Mouse (Mus musculus) adipocyte (in vitro differentiated cells): Measurements from ENCODE around the gene Tax1bp1.

Source experiments
- DNase-seq: peaks from one replicate; pipeline ENCODE4 v3.0.0-alpha.2; 2016; ENCODE audit warnings: low spot score

Gene Tax1bp1

DNA sequence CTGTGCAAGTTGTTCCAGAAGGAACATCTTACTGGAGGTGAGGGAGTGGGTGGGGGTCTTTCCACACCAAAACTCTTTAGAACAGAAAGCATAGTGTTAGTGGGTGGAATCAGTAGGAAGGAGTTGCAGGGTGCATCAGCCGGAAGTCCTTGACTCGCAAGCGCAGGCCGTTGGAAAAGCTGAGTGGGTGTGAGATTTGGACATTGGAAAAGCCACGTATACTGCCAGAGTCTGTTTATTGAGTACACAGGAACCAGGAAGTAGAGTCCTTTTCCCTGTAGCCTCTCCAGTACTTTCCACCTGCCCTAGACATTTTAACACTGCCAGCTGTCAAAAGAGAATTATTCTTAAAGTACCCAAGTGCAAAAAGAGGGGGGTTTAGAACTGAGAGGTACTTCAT, 5.7 kb upstream of the Tax1bp1 start:
- DNase-seq: no peak

DNA sequence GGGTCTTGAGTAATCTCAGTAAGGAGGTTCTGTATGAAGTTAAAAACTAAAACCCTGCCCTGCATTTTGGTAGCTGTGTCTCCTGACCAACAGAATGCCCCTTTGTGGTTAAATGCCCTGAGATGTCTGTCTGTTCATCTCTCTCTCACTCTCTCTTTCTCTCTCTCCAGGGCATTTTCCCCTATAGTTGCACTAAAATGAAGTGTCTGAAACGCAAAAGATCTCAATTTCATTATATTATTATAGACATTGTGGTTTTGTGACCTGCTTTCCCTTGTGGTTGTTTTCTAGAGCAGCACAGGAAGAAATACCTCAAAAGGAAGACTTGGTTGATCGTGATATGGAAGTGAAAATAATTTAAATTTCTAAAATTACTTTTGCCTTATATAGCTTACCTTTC, 966 bp upstream of the Tax1bp1 start:
- no peak for DNase-seq

DNA sequence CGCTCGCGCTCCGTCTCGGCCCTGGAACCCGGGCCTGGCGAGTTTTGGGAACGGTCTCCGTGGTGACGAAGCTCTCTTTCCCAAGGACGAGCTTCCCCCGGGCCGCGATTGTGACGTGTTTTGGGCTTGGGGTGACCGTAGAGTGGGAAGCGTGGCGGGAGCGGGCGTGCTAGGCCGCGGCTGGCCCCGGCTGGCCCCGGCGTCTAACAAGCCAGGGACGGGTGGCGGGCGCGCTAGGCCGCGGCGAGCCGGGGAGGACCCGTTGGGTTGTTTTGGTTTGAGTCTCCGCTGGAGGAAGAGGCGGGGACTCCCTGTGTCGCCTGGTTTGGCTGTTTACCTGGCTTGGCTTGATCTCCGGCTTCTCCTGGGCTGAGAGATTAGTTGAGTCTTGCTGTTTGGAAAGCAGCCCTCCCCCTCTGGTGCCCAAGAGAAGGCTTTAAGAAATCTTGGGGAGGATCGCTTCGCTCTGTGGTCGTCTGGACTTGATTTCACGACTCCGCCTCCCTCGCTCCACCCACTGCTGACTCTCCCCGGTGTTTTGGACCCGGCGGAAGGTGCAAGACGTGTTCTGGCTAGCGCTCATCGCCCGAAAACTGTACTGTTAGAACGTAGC, 474 bp downstream of the Tax1bp1 start:
- DNase-seq: peak; percentile 93

DNA sequence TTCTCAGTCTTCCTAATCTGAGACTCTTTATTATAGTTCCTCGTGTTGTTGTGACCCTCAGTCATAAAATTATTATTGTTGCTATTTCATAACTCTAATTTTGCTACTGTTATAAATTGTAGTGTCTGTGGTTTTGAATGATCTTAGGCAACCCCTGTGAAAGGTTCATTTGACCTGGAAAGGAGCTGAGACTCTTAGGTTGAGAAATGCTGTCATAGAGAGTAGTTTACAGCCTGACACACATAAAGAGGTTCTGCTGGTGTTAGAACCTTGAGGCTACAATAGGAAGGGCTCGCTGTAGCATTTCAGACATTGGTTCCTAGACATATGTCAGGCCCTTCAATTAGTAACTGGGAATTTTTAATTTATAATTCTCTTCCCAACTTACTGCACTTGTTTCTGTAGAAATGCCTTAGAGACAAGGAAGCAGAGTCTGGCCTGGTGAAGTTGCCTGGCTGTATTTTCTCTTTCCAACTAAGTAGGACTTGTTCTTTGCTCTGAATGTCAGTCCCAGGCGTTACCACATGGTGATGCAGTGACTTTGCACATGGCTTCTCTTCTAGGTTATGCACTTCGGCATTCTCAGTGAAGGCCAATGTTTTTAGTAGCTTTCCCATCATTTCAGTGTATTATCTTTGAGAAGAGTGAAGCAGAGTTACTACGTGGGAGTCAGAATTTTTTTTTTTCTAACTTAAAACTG, 4.1 kb downstream of the Tax1bp1 start:
- peak; percentile 54 for DNase-seq

DNA sequence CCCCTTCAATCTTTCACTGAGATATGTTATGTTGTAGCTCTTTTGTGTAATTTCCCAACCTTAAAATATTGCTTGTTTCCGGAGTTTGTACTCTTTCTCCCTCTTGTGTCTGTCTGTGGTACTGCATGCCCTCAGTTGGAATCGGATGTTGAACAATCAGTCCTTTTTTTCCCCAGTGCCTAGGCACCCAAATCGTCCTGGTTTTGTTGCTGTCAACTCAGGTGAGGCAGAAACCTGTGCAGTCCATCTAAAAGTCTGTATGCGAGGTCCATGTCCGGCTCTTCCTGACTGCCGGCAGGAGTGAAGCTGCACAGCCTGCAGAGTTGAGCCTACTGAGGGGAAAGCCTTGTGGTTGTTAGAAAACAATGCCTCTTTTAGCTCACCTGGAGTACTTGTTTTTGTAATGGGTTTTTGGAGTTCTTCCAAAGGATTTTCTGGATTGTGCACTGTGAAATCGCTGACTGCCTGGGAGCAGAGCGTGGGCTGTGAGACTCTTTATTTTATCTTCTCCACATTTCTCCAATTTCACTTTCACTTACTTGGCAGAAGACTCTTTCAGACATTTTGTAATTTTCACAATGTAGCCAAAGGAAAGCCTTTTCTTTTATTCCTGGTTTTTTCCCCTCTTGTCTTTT, 11.4 kb downstream of the Tax1bp1 start:
- DNase-seq: peak; percentile 88

DNA sequence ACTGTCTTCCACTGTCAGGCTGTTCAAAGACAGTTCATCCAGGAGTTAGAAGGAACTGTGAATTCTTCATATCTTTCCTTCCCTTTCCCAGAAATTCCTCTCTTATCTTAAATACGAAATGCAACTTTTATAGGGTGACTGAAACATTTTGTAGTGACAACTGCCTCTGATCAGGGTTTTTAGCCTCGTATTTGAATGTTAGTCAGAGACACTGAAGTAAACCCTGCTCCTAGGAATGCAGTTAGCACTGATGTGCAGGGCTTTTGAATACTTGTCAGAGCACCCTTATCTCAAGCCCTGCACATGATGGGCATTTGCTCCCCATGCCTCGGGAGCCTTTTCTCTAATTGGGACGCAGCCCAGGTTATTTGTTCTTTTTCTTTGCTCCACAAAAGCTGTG, 16.8 kb downstream of the Tax1bp1 start:
- DNase-seq: peak; percentile 36

DNA sequence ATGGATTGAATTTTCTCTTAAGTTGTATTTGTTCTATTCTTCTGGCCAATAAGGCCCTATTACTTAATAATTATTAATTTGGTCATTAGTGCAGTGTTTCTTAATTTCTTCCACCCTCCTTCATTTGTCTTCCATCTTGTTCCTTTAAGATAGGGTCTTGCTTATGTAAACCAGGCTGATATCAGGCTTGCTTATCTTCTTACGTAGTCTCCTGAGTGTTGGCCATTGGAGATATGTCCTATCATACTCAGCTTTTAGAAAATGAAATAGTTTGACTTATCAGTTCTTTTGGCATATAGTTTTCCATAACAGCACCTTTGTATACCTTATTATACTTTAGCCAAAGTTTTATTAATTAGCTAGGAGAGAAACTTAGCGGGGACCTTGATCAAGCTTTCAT, 21.1 kb downstream of the Tax1bp1 start:
- no peak for DNase-seq

DNA sequence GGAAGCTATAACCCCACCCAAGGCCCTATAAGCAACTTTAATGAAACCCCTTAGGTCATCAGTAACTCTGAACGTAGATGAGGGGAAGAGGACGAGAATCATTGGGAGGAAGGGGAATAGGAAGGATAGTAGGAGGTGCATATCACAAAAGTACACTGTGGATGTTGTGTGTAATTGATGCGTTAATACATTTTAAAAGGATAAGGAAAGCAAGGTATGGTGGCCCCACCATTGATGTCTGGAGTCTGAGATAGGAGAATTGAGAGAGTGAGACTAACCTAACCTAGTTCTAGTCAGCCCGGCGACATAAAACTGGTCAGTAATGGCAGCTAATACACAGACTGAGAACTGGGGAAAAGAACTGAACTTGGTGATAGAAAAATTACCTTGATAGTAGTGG, 39.3 kb downstream of the Tax1bp1 start:
- DNase-seq: no peak

DNA sequence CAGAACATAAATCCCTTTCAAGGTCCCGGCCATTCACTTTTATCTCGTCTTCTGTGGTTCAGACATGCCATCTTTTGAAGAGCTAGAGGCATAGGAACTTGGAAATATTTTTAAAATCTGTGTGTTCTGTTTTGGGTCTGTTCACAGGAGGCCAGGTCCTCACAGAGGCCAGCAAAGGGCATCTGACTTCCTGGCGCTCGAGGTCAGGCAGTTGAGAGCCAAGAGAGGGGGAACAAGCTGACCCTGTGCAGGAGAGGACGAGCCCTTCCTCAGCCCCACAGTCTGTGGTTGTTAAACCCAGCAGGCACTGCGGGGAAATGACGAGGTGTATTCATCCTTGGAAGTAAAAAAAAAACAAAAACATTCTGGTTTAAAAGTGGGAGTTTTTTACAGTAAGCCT, 51.7 kb downstream of the Tax1bp1 start:
- DNase-seq: no peak

DNA sequence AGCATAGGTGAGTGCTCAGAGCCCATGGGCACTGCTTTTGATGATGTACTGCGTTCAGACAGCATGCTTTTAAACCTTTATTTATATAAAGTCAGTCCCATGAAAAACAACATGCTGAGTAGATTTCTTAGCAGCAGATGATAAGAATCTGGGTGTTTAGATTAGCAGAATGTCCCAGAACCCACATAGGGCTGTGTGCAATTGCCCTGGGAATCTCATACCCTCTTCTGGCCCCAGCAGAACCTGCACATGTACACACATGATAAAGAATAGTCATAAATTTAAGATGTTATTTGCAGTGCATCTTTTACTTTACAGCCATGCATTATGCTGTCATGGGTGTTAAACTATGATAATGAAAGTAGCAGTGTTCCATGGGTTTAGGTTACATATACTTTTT, 57.3 kb downstream of the Tax1bp1 start:
- DNase-seq: no peak

DNA sequence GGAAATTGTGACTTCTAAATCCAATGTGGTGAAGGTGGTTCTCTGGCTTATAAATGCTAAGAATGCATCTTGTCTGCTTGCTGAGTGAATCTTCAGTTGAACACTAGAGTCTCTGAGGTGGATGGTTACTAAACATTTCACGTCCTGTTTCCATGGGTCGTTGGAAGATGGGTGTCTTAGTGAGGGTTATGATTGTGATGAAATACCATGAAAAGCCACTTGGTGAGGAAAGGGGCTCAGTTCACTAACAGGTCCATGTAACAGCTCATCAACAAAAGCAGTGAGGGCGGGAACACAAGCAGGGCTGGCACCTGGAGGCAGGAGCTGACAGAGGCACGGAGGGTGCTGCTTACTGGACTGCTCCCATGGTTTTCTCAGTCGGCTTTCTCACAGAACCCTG, 59.6 kb downstream of the Tax1bp1 start:
- no peak for DNase-seq

DNA sequence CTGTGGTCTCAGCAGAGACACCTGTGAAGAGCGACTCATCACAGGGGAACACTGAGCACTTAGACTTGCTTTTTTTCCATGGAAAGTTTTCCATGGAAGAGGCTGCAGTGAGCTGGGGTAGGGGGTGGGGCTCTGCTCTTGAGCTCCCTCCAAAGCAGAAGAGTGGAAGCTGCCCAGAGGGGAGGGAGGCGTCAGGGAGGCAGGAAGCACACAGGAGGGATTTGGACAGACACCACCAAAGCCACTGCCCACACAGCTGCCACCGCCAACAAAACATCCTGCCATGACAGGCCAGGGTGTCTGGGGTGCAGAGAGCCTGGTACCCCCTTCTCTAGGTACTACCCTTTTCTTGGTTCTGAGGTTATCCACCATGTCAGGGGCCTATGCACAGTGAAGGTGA, 61.8 kb downstream of the Tax1bp1 start:
- DNase-seq: no peak

DNA sequence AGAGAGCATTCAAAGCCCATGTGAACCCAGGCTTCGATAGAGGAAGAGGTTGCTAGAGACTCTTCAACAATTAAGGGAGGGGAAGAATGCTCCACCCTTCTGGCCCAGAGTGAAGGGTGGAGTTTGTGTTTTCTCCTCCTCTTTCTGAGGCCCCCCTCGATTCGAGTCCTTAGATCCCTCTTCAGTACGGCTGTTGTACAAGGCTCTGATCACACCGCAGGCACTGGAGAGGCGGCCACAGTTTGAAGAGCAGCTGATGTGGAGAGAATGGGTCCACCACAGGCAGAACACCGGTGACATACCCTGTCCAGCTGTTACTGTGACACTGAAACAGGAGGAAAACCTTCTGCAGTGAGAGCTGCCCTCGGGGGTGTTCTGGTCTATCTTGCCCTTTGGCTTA, 62.4 kb downstream of the Tax1bp1 start:
- DNase-seq: no peak

DNA sequence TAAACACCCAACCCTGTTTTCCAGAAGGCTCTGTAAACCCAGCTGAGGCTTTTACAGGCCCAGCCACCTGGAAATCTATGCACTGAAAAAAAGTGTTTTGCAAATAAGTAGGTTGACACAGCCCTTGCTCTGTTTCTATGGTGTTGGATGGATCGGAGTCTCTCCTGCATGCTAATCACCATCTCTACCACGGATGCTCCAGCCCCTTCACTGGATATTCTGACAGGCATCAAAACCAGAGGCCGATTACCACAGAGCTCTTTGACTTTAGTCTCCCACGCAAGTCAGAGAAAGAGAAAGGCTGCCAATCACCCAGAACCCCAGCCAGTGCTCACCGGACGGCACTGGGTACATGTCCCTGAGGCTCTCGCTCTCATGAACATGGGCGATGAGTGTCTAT, 63.5 kb downstream of the Tax1bp1 start:
- no peak for DNase-seq

DNA sequence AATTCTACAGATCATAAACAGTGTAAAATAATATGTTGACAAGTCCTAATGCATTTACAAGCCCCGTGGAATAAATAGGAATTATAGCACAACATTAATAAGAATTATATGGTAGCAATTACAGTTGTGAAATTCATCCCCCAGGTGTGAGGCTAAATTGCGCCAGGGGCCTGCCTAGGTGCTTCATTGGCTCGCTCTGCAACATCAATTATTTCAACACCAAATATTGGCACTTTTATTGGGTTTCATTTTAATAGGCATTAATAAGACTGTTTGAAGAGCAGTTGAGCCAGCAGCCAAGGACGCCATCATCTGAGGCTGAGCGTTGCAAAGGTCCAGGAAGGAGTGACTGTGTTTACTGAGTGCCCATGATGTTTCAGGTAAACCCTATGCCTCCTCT, 65.0 kb downstream of the Tax1bp1 start:
- no peak for DNase-seq

DNA sequence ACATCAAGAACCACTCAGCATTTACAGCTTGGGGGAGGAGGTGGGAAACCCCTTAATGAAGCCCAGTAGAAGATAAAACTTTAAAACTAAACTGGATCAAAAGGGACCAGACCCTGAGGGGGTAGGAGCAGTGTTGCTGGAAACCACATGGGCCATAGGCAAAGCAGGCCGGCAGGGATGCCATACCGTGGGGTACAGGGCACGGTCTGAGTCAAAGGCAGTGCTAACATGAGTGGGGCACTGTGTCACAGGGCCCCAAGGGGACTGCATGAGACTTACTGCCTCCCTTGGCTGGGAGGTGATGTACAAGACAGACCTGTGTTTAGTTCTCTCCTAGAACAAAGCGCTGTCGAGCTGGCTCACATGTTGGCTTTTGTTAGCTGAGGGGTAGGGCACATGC, 66.0 kb downstream of the Tax1bp1 start:
- no peak for DNase-seq

DNA sequence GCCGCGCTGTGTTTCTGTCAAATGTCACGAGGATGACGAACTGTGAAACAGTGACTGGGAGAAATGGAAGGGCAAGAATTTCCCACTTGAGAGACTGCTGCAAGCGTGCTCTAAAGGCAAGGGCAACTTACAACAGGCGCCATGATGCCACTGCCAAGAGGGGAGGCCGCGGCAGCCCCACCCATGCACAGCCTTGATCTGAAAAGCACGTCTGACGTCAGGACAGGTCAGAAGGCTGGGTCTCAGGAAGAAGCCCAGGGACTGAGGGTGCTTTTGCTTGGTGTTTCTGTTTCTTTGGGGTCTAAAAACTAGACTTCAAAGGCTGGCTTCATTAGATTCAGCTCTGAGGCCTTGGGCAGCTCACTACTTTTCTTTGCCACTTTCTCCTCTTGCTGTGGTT, 76.8 kb downstream of the Tax1bp1 start:
- DNase-seq: no peak

DNA sequence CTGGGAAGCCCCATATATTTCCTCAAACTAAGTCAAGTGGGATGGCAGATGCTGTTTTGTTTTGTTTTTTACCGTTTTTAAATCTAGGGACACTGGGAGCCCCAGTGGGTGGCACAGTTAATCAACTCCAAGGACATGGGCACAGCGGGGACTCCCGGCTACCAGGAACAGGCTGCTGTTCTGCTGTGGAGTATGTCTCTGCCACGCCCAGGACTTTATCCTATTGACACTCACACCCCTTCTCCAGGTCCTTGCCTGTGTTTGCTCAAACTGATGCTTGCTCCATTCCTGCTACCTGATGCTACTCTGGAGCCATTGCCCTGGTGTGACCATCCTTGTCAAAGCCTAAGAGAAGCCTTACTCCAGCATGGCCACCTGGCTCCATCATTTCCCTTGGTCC, 77.3 kb downstream of the Tax1bp1 start:
- DNase-seq: no peak

DNA sequence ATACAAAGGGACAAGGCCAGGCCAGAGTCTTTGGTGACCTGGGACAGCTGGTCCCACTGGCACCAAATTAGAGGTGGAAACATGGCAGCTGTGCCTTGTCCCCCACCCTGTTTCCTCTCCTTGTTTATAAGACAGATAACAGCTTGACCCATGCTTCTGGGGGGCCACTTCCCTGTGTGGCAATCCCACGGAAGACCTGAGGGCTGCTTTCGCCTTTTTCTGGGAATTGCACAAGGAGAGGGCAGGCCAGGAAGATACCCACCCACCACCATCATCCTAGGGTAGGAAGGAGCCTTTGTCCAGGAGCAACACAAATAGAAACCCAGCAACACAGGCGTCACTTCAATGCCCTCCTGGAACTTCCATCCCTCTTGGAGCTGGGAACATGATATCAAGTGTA, 78.9 kb downstream of the Tax1bp1 start:
- DNase-seq: no peak

DNA sequence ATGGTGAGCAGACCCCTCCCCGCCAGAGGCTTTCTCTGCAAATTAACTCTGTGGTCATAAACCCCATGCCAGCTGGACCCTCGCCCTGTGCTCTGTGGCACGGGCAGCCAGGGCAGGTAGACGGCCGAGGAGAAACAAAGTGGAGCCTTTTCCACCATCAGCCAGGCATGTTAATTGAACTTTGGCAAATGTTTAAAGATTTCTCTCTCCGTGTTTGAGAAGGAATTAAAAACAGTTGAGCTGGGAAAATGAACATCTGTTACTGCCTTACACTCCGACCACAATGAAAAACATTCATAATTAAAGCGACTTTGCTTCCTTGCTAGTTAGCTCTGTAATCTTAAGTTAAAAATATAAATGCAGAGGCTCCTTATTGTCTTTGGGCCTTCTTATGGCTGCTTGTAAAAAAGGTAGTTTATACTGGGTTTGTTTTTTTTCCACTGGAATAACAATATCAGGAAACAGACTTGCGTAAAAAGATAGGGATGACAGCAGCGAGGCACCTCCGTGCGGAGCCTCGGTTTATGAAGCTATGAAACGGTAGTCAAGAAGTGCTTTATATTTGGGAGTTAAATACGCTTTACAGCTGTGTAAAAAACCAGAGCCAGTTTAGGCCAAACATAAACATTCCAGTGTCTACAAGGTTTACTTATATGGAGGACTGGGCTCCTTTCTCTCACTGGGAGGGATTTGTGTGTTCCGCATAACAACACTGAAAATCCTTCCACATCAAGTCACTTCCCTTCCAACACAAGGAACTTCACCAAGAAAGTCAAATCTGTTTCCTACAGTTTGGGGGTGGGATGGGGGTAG, 81.7 kb downstream of the Tax1bp1 start:
- DNase-seq: no peak

DNA sequence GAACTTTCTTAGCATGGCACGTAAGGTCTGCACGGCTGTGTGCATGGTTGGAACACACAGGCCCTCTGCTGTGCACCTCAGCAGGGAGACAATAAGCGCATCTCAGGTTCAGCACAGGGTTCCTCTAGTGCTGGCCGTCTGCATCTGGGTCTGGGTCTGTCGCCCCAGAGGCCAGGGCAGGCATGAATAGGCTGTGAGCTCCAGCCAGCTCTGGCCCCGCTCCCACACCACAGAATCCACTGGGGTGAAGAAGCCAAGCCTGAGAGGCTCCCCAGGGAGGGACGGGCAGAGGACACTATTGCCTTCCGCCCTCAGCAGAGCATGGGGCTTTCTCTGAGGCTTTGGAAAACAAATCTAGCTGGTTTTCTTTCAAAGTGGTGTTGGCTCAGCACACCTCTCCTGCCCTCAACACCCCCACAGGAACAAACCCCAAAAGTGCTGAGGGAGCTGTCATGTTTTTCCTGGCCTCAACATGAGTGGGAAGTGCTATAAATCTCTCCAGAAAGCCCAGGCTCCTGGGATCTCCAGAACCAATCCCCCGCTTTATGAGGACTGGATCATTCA, 82.6 kb downstream of the Tax1bp1 start:
- peak; percentile 68 for DNase-seq

DNA sequence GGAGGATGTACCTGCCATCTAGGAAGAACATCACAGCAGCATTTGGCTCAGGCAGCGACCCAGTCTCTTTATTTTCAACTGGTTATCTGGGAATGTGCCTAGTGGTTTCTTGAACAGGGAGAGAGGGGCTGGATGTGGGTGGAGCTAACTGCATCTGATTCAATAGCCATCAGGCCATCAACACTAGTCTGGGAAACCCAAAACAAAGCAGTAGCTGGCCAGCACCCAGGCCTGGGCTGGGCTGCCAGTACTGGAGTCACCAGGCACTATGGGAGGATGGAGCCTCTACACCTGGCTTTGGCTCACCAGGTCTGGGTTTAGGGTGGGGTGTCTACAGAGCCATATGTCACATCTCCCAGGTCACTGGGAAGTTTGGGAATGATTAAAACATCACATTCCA, 83.2 kb downstream of the Tax1bp1 start:
- peak; percentile 36 for DNase-seq
